Mouse (Mus musculus) limb, embryonic 15.5 days (tissue): ENCODE measurements at regions not wholly inside any gene's neighbourhood (a gene's known extent, or its start where the extent isn't known, plus 50 kb on each side); places are given as distances from the start of the nearest gene placed in this dataset.

Experiments
- ATAC-seq: fragments of 200-750 bp; cut with Nextera tagmentation; 2 replicates; pipeline ENCODE4 v1.8.0; 2017; ENCODE audit warnings: low read depth, moderate TSS enrichment; ENCODE audit not compliant: insufficient number of reproducible peaks, low FRiP score, low TSS enrichment
- H3K27ac ChIP-seq: fragments of 300-500 bp; sonication (generic); 2 replicates; pipeline ENCODE4 v1.5.1; 2015; ENCODE audit warnings: moderate library complexity, mild to moderate bottlenecking, inconsistent platforms
- H3K27me3 ChIP-seq: fragments of 300-500 bp; sonication (generic); 2 replicates; pipeline ENCODE4 v1.6.1; 2015; ENCODE audit warnings: inconsistent platforms
- H3K36me3 ChIP-seq: fragments of 300-500 bp; sonication (generic); 2 replicates; pipeline ENCODE4 v1.6.1; 2015; ENCODE audit warnings: inconsistent platforms
- H3K4me1 ChIP-seq: fragments of 300-500 bp; sonication (generic); 2 replicates; pipeline ENCODE4 v1.6.1; 2015; ENCODE audit warnings: inconsistent platforms
- H3K4me2 ChIP-seq: fragments of 300-500 bp; sonication (generic); 2 replicates; pipeline ENCODE4 v1.6.1; 2015; ENCODE audit warnings: mild to moderate bottlenecking, inconsistent platforms
- H3K4me3 ChIP-seq: fragments of 300-500 bp; sonication (generic); 2 replicates; pipeline ENCODE4 v1.5.1; 2015; ENCODE audit warnings: mild to moderate bottlenecking, inconsistent platforms
- H3K9ac ChIP-seq: fragments of 300-500 bp; sonication (generic); 2 replicates; pipeline ENCODE4 v1.6.1; 2015; ENCODE audit warnings: inconsistent platforms
- H3K9me3 ChIP-seq: fragments of 300-500 bp; sonication (generic); 2 replicates; pipeline ENCODE4 v1.6.1; 2016; ENCODE audit warnings: inconsistent platforms
- WGBS: fragments of 180-500 bp; shearing (Covaris S2); methylation state at CpG from one replicate; pipeline ENCODE4 v1.1.7; 2015; 5-methylcytosine and 5-hydroxymethylcytosine counted together

DNA sequence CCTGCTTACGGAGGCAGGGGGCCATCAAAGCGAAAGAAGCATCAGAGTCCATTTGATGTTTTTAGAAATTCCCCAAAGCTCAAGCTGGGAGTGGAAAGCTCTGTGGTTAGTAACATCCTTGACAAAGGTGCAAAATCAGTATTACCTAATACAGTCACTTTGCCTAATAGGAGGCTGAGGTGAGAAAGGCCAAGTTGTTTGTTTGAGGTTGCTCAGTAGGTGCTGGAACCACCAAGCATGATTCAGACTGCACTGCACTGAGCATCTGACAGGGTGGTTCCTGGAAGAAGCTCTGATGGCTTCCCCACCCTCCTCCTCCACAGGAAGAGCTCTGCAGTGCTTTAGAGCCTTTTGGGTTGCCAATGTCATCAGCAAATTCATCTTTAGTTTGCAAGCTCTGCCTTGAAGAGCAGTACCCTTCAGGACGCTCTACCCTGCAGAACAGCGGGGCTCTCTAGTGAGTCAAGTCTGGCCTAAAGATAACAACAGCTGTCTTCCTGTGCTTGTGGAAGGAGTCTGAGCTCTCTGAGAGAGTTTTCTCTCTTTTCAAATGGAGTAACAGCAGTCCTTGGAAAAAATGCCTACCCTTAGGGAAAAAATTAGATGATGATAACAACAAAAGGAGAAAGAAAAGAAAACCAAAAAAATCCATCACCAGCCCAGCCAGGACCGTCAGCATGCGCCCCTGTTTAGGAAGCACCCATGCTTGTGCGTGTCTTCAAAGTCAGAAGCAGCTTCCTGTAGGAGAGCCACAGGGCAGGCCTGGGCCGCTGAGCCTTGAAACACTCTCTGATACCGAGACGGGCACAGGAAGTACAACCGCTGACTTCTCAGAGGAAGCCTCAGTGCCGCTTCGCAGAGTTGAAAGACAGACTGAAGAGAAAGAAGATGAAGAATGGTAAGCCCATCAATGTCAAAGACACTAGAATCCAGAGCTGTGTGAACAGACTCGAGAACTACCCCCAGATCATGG is 75.6 kb upstream of the Sp4 start:
- no peaks in the 10 kb centered on the region for H3K36me3 ChIP-seq
- no peaks in the 10 kb centered on the region for H3K27me3 ChIP-seq
- H3K4me1 ChIP-seq = no peaks in the 10 kb centered on the region
- no peak overlapping the region for H3K27ac ChIP-seq
- 73% methylated on average over 14 of the region's 14 CpGs for WGBS
- H3K9me3 ChIP-seq = no peaks in the 10 kb centered on the region
- H3K4me3 ChIP-seq = no peak overlapping the region
- no peak for ATAC-seq
- H3K9ac ChIP-seq = no peak overlapping the region
- H3K4me2 ChIP-seq = no peak overlapping the region

GRCm38 (mm10) chr12:118373250-118373649 is 72.0 kb upstream of the Sp4 start:
- H3K9ac ChIP-seq = no peak overlapping the region
- 68% methylated on average over 6 of the region's 6 CpGs for WGBS
- no peak for ATAC-seq
- no peaks in the 10 kb centered on the region for H3K36me3 ChIP-seq
- no peak overlapping the region for H3K27ac ChIP-seq
- H3K4me1 ChIP-seq = no peaks in the 10 kb centered on the region
- H3K9me3 ChIP-seq = no peaks in the 10 kb centered on the region
- no peak overlapping the region for H3K4me2 ChIP-seq
- H3K4me3 ChIP-seq = no peak overlapping the region
- H3K27me3 ChIP-seq = no peaks in the 10 kb centered on the region

DNA sequence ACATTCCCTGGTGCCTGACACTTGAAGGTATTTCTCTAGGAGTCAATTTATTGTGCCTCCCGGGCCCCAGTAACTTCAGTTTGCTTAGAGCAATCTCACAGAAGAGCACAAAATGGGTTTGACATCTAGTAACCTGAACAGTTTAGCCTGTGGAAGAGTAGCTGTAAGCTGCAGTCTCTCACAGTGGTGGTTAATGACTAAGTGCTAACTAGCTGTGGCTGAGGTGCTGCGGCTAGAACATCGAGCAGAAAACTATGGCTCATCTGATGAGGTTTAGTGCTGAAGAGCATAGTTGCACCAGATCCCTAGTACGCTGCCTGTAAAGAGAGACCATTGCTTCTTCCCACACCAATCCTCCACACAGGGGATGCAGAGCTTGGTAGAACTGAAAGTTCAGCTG is 70.7 kb upstream of the Sp4 start:
- no peak for ATAC-seq
- no peaks in the 10 kb centered on the region for H3K36me3 ChIP-seq

DNA sequence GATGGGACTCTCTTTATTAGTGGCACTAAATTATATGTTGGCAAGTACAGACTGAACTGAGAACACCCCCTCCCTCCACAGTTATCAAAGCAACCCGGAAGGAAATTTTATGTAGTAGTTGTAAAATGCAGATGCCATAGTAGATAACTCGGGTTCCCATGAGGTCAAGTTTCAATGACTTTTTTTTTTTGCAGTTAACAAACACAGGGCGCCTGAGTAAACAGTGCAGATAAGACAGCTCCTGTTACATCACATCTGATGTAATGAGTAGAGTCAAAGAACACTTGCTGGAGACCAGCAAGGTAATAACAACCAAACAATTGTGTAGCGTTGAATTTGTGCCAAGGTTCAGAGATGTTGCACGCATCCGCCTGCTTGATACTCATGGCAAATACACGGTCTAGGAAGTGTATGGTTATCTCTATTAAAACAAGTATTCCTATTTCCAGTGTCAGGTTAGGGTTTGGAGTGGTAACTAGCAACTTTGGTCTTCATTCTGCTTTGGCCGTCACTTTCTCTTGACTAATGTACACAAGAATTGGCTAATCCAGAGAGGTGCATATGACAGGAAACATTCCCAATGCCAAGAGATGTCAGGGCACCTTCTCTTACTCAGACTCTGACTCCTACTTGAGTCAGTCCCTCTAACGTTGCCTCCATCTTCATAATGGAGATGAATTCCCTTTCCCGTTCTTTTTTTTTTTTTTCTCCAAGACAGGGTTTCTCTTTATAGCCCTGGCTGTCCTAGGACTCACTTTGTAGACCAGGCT is 66.3 kb upstream of the Sp4 start:
- ATAC-seq = no peak
- 51% methylated on average over 10 of the region's 10 CpGs for WGBS
- no peak overlapping the region for H3K9ac ChIP-seq
- H3K36me3 ChIP-seq = no peaks in the 10 kb centered on the region
- H3K4me2 ChIP-seq = no peak overlapping the region
- H3K4me1 ChIP-seq = no peaks in the 10 kb centered on the region
- no peak overlapping the region for H3K4me3 ChIP-seq
- H3K9me3 ChIP-seq = no peaks in the 10 kb centered on the region
- H3K27ac ChIP-seq = no peak overlapping the region
- H3K27me3 ChIP-seq = no peaks in the 10 kb centered on the region

More for the DNA sequence above, 70.7 kb upstream of the Sp4 start:
- no peaks in the 10 kb centered on the region for H3K27me3 ChIP-seq
- H3K27ac ChIP-seq = no peak overlapping the region
- no peak overlapping the region for H3K4me3 ChIP-seq
- H3K4me2 ChIP-seq = no peak overlapping the region
- no peak overlapping the region for H3K9ac ChIP-seq
- WGBS = 76% methylated on average over 4 of the region's 4 CpGs
- no peaks in the 10 kb centered on the region for H3K4me1 ChIP-seq
- no peaks in the 10 kb centered on the region for H3K9me3 ChIP-seq

- Histone ChIP-seq H3K9me3 (no peaks in the 10 kb centered on the region), H3K27me3 (no peaks in the 10 kb centered on the region), H3K27ac (no peak overlapping the region), H3K4me2 (no peak overlapping the region), H3K36me3 (no peaks in the 10 kb centered on the region), H3K4me1 (no peaks in the 10 kb centered on the region), H3K4me3 (no peak overlapping the region), H3K9ac (no peak overlapping the region)
- WGBS = 61% methylated on average over 7 of the region's 7 CpGs
- ATAC-seq = no peak
Observed at GRCm38 (mm10) chr12:118352866-118353265, 51.6 kb upstream of the Sp4 start.

DNA sequence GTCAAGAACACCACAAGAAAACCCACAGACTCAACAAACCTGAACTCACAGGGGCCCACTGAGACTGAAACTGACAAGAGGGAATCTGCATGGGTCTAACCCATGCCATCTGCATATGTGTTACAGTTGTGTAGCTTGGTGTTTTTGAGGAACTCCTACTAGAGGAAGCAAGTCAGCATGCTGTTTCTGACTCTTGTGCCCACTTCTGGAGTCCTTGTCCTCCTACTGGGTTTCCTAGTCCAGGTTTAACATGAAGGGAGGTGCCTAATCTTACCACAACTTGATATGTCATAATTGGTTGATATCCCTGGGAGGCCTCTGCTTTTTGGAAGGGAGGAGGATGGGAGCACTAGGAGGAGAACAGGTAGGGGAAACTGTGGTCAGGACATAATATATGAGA is 50.2 kb upstream of the Sp4 start:
- H3K27ac ChIP-seq = no peak overlapping the region
- H3K36me3 ChIP-seq = no peaks in the 10 kb centered on the region

More for the DNA sequence above, 50.2 kb upstream of the Sp4 start:
- no peak overlapping the region for H3K9ac ChIP-seq
- H3K4me2 ChIP-seq = no peak overlapping the region
- ATAC-seq = no peak
- no peaks in the 10 kb centered on the region for H3K27me3 ChIP-seq
- H3K4me3 ChIP-seq = no peak overlapping the region
- H3K4me1 ChIP-seq = no peaks in the 10 kb centered on the region
- H3K9me3 ChIP-seq = no peaks in the 10 kb centered on the region
